Mouse (Mus musculus) cerebellum, adult 9-10 months (tissue): Measurements from ENCODE around the gene Cplx2.

ENCODE experiments used
- DNase-seq: peaks from one replicate; pipeline ENCODE4 v3.0.0; 2022

The Cplx2 gene

GRCm38 (mm10) chr13:54371049-54371386 lies at the start of gene Cplx2:
Cplx2 (plus strand) TSS chr13:54371349.
- no peak for DNase-seq

- peak; percentile 90 for DNase-seq
Measured at GRCm38 (mm10) chr13:54322396-54323306, 48.5 kb upstream of the Cplx2 start.

GRCm38 (mm10) chr13:54323307-54324165 lies 47.6 kb upstream of the Cplx2 start:
- peak; percentile 39 for DNase-seq

- DNase-seq = peak; percentile 63
Measured at GRCm38 (mm10) chr13:54324178-54324577, 47.0 kb upstream of the Cplx2 start.

- DNase-seq = peak; percentile 62
Measured at GRCm38 (mm10) chr13:54325814-54326213, 45.3 kb upstream of the Cplx2 start.

GRCm38 (mm10) chr13:54326686-54327447 lies 44.3 kb upstream of the Cplx2 start:
- DNase-seq = no peak

GRCm38 (mm10) chr13:54328029-54328428 lies 43.1 kb upstream of the Cplx2 start:
- no peak for DNase-seq

- no peak for DNase-seq
Measured at GRCm38 (mm10) chr13:54328954-54329490, 42.1 kb upstream of the Cplx2 start.

GRCm38 (mm10) chr13:54331825-54332675 lies 39.1 kb upstream of the Cplx2 start:
- no peak for DNase-seq

- DNase-seq = peak; percentile 52
Measured at GRCm38 (mm10) chr13:54332921-54333477, 38.1 kb upstream of the Cplx2 start.

GRCm38 (mm10) chr13:54337058-54337457 lies 34.1 kb upstream of the Cplx2 start:
- DNase-seq = peak; percentile 77

- no peak for DNase-seq
Measured at GRCm38 (mm10) chr13:54337541-54337940, 33.6 kb upstream of the Cplx2 start.

GRCm38 (mm10) chr13:54338815-54339214 lies 32.3 kb upstream of the Cplx2 start:
- DNase-seq = no peak

- peak; percentile 66 for DNase-seq
Measured at GRCm38 (mm10) chr13:54345885-54346647, 25.1 kb upstream of the Cplx2 start.

- no peak for DNase-seq
Measured at GRCm38 (mm10) chr13:54348011-54348410, 23.1 kb upstream of the Cplx2 start.

GRCm38 (mm10) chr13:54349126-54349759 lies 21.9 kb upstream of the Cplx2 start:
- DNase-seq = peak; percentile 78

GRCm38 (mm10) chr13:54357420-54357819 lies 13.7 kb upstream of the Cplx2 start:
- no peak for DNase-seq

GRCm38 (mm10) chr13:54359181-54359580 lies 12.0 kb upstream of the Cplx2 start:
- DNase-seq = no peak

GRCm38 (mm10) chr13:54364686-54365085 lies 6.5 kb upstream of the Cplx2 start:
- no peak for DNase-seq

- peak; percentile 83 for DNase-seq
Measured at GRCm38 (mm10) chr13:54367758-54368157, 3.4 kb upstream of the Cplx2 start.
